Mouse (Mus musculus) lung, embryonic 14.5 days (tissue): Measurements from ENCODE around the gene Dnajc11. TPM values are rescaled to one million over a fixed set of nuclear protein-coding genes. Genes with fewer than 3 reads are reported as not detected.

Source experiments
- ATAC-seq: fragments of 200-750 bp; cut with Nextera tagmentation; 2 replicates; pipeline ENCODE4 v1.8.0; 2017; ENCODE audit warnings: mild to moderate bottlenecking, moderate TSS enrichment, moderate library complexity; ENCODE audit not compliant: insufficient read depth
- DNase-seq: peaks from one replicate; pipeline ENCODE4 v3.0.0-alpha.2; 2015
- H3K27ac ChIP-seq: fragments of 300-500 bp; sonication (generic); 2 replicates; pipeline ENCODE4 v1.5.1; 2014; ENCODE audit warnings: low read depth, mild to moderate bottlenecking, moderate library complexity
- H3K27me3 ChIP-seq: fragments of 300-500 bp; sonication (generic); 2 replicates; pipeline ENCODE4 v1.6.1; 2014; ENCODE audit warnings: low read length, control low read depth; ENCODE audit not compliant: insufficient read depth
- H3K36me3 ChIP-seq: fragments of 300-500 bp; sonication (generic); 2 replicates; pipeline ENCODE4 v1.6.1; 2014; ENCODE audit warnings: control low read depth; ENCODE audit not compliant: insufficient read depth
- H3K4me1 ChIP-seq: fragments of 300-500 bp; sonication (generic); 2 replicates; pipeline ENCODE4 v1.6.1; 2014; ENCODE audit warnings: antibody characterized with exemption, control low read depth; ENCODE audit not compliant: insufficient read depth
- H3K4me2 ChIP-seq: fragments of 300-500 bp; sonication (generic); 2 replicates; pipeline ENCODE4 v1.6.1; 2014; ENCODE audit warnings: mild to moderate bottlenecking
- H3K4me3 ChIP-seq: fragments of 300-500 bp; sonication (generic); 2 replicates; pipeline ENCODE4 v1.5.1; 2014; ENCODE audit warnings: low read depth, low read length
- H3K9ac ChIP-seq: fragments of 300-500 bp; sonication (generic); 2 replicates; pipeline ENCODE4 v1.6.1; 2014
- H3K9me3 ChIP-seq: fragments of 300-500 bp; sonication (generic); 2 replicates; pipeline ENCODE4 v1.6.1; 2016; ENCODE audit warnings: low read depth, low read length, control low read depth
- CTCF ChIP-seq: IDR thresholded peaks from 2 replicates; pipeline ENCODE4 v1.5.1; 2016; ENCODE audit warnings: antibody characterized with exemption, low read depth
- WGBS: fragments of 180-500 bp; shearing (Covaris S2); extraction: QIAGEN DNeasy Blood & Tissue Kit; methylation state at CpG from one replicate; pipeline ENCODE4 v1.1.7; 2014; 5-methylcytosine and 5-hydroxymethylcytosine counted together
- polyA plus RNA-seq: library from polyadenylated mRNA; unstranded; fragments of >200 nt; fragmentation: Nextera tagmentation; extraction: Ambion mirVana; gene quantifications from 2 replicates; pipeline ENCODE4 v1.2.1, GENCODE M21; 2014

Gene Dnajc11
- polyA plus RNA-seq, 1 experiment from 2014 or later: 65.9 TPM

DNA sequence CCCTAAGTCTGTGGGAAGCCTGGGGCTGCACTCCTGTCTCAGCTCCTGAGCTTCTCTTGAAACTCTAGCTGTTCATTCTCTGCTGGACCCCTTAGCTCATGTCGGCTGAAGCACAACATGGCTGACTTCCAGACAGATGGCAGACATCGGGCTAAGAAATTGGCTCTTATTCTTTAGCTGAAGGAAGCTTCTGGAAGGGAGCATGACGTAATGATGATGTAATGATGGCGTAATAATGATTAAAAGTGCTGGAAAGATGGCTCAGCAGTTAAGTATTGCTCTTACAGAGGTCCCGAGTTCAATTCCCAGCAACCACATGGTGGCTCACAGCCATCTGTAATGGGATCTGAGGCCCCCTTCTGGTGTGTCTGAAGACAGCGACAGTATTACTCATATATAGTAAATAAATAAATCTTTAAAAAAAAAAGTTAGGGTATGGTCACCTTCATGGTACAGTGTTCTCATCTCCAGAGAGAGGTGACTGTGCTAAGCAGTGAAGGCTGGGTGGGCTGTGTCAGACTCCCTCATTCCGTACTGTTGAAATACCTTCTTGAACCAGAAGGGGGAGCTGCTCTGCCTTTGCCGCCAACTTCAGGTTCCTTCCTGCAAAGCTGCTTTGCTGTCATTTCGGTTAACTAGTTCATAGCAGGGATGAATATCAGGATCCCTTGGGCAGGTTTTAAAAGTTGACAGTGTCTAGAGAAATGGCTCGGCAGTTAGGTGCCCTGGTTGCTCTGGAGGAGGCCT lies 38.9 kb downstream of the Dnajc11 start:
- Histone ChIP-seq H3K4me3 (no peak overlapping the region), H3K4me2 (no peak overlapping the region), H3K9ac (no peak overlapping the region), H3K9me3 (no peaks in the 10 kb centered on the region), H3K27me3 (no peaks in the 10 kb centered on the region), H3K27ac (no peak overlapping the region), H3K4me1 (no peaks in the 10 kb centered on the region), H3K36me3 (peaks cover 71% of the 10 kb centered on the region)
- ATAC-seq (no peak), DNase-seq (peak; percentile 75)
- WGBS: 66% methylated on average over 10 of the region's 10 CpGs
- peak; percentile 72 for TF ChIP-seq CTCF

DNA sequence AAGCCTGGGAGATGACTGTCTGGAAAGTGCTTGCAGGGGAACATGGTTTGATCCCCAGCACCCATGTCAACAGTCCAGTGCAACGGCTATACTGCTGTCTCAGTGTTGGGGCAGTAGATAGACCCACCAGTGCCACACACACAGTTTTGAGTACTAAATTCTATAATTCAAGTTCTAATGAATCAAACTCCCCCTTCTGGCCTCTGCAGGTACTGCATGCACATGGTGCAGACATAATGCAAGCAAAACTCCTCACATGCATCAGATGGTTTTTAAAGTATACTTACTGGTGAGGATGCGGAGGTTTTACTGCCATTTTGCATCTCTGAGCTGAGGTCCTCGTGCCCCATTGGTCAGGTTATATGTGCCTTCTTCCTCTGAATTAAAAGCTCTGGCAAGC lies 42.0 kb downstream of the Dnajc11 start:
- peak; percentile 70 for TF ChIP-seq CTCF
- no peak overlapping the region for H3K4me2 ChIP-seq
- ATAC-seq (no peak), DNase-seq (peak; percentile 65)
- 90% methylated on average over 3 of the region's 3 CpGs for WGBS
- H3K9ac ChIP-seq: no peak overlapping the region
- no peak overlapping the region for H3K27ac ChIP-seq
- no peaks in the 10 kb centered on the region for H3K4me1 ChIP-seq
- peaks cover 75% of the 10 kb centered on the region for H3K36me3 ChIP-seq
- H3K4me3 ChIP-seq: no peak overlapping the region
- no peaks in the 10 kb centered on the region for H3K27me3 ChIP-seq
- H3K9me3 ChIP-seq: no peaks in the 10 kb centered on the region

- Histone ChIP-seq H3K9ac (no peak overlapping the region), H3K27me3 (no peaks in the 10 kb centered on the region), H3K9me3 (no peaks in the 10 kb centered on the region), H3K4me3 (no peak overlapping the region), H3K27ac (no peak overlapping the region), H3K36me3 (peaks cover 78% of the 10 kb centered on the region), H3K4me2 (no peak overlapping the region), H3K4me1 (no peaks in the 10 kb centered on the region)
- peak; percentile 90 for TF ChIP-seq CTCF
- WGBS: 39% methylated on average over 10 of the region's 10 CpGs
- ATAC-seq (0 out of 2 replicates have a peak, but pooled peaks have one; percentile 6), DNase-seq (peak; percentile 92)
Measured at GRCm38 (mm10) chr4:151977748-151978147, 44.3 kb downstream of the Dnajc11 start.

GRCm38 (mm10) chr4:151980699-151981098 lies 47.2 kb downstream of the Dnajc11 start:
- WGBS: 74% methylated on average over 8 of the region's 8 CpGs
- peak; percentile 28; the same call in 1 of the 2 replicates for TF ChIP-seq CTCF
- no peak for ATAC-seq
- no peaks in the 10 kb centered on the region for H3K27me3 ChIP-seq
- no peak overlapping the region for H3K4me2 ChIP-seq
- H3K36me3 ChIP-seq: peaks cover 69% of the 10 kb centered on the region
- no peak overlapping the region for H3K4me3 ChIP-seq
- no peaks in the 10 kb centered on the region for H3K4me1 ChIP-seq
- H3K27ac ChIP-seq: no peak overlapping the region
- no peak overlapping the region for H3K9ac ChIP-seq
- no peaks in the 10 kb centered on the region for H3K9me3 ChIP-seq
- DNase-seq: peak; percentile 53

DNA sequence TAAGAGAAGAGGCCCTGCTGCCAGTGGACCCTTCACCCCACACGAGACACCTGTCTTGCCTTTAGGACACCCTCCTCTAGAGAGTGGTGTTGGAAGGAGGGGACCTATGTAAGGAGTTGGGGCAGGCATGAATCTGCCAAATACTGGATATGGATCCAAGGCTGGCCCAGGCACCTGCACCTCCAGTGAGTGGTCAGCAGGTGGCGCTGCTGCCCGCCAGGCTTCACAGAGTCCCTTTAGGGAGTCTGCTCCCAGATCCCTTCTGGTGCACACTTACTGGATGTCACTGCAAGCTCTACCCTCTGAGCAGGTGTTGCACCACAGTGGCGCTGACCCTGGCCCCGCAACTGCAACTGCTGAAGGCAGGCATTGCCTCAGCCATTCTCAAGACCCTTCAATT lies 47.9 kb downstream of the Dnajc11 start:
- ATAC-seq (peak; percentile 59), DNase-seq (peak; percentile 89)
- no peak overlapping the region for H3K4me3 ChIP-seq
- H3K9ac ChIP-seq: no peak overlapping the region
- TF ChIP-seq CTCF: peak; percentile 99
- WGBS: 8% methylated on average over 5 of the region's 5 CpGs
- H3K9me3 ChIP-seq: no peaks in the 10 kb centered on the region
- H3K4me1 ChIP-seq: no peaks in the 10 kb centered on the region
- H3K27me3 ChIP-seq: no peaks in the 10 kb centered on the region
- H3K36me3 ChIP-seq: peaks cover 70% of the 10 kb centered on the region
- no peak overlapping the region for H3K27ac ChIP-seq
- no peak overlapping the region for H3K4me2 ChIP-seq

- no peaks in the 10 kb centered on the region for H3K9me3 ChIP-seq
- H3K4me3 ChIP-seq: no peak overlapping the region
- peaks cover 60% of the 10 kb centered on the region for H3K36me3 ChIP-seq
- DNase-seq (no peak), ATAC-seq (no peak)
- H3K27me3 ChIP-seq: no peaks in the 10 kb centered on the region
- H3K4me1 ChIP-seq: peaks cover 6% of the 10 kb centered on the region
- WGBS: 53% methylated on average over 17 of the region's 17 CpGs
- no peak overlapping the region for H3K27ac ChIP-seq
- no peak overlapping the region for H3K9ac ChIP-seq
- no peak for TF ChIP-seq CTCF
- no peak overlapping the region for H3K4me2 ChIP-seq
Measured at GRCm38 (mm10) chr4:151983043-151983442, 49.6 kb downstream of the Dnajc11 start.

- ATAC-seq (no peak), DNase-seq (no peak)
- WGBS: 28% methylated on average over 8 of the region's 9 CpGs
- Histone ChIP-seq H3K4me2 (no peak overlapping the region), H3K27me3 (no peaks in the 10 kb centered on the region), H3K4me1 (peaks cover 7% of the 10 kb centered on the region), H3K9me3 (no peaks in the 10 kb centered on the region), H3K9ac (no peak overlapping the region), H3K27ac (no peak overlapping the region), H3K36me3 (peaks cover 56% of the 10 kb centered on the region), H3K4me3 (no peak overlapping the region)
- TF ChIP-seq CTCF: no peak
Measured at GRCm38 (mm10) chr4:151983560-151983959, 50.1 kb downstream of the Dnajc11 start.
